ENCODE assay signal across 14 mouse cellular contexts in the genomic region with DNA sequence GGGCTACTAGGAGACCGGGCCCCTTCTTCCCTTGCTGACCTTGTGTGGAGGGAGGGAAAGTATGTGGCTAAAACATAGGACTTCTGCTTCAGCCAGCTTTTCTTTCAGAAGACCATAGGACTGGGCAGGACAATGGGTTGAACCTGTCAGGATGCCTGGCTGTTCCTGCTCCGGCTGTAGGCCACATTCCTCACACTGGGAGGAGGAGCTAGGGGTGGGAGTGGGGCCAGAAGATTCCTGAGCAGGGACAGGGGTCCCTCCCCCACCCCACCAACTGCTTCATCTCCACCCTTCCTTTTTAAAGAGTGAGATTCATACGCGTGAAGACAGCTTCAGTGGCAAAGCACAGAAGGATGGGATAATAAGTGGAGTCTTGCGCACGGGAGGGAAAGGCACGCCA. TPM values are rescaled to one million over a fixed set of nuclear protein-coding genes. Genes with fewer than 3 reads are reported as not detected.
DNase-seq lines count a peak whose midpoint lies in the region; ATAC-seq and TF ChIP-seq lines count a peak whose summit lies in the region.
"Had no signal": no experiment of that assay in that cellular context is flagged by ENCODE, and none has a peak within 500 bp of the region (broad histone marks: within the 10 kb centered on the region; RNA-seq: fewer than 3 reads in every experiment).

No protein-coding gene starts in this region.

- no peaks in the 10 kb centered on the region for H3K27me3 ChIP-seq in kidney, postnatal 0 days (ENCODE audit: insufficient read depth, low read length)

- no peak overlapping the region for H3K27ac ChIP-seq in kidney, postnatal 0 days
- H3K27ac ChIP-seq: limb, embryonic 10.5 days; liver, embryonic 14.5 days had no signal

- H3K4me2 ChIP-seq in kidney, postnatal 0 days (ENCODE audit: low read length), result no peak overlapping the region

- ATAC-seq in kidney, postnatal 0 days (replicated peaks; ENCODE audit: low FRiP score, low read depth), result no peak
- ATAC-seq in frontal cortex, adult (ENCODE audit: low TSS enrichment), result no peak
- ATAC-seq: activated CD4-positive, CD25-positive, alpha-beta regulatory T cell, adult 4 months had no signal

- TF ChIP-seq CTCF in kidney, postnatal 0 days (IDR thresholded peaks at IDR 0.05; ENCODE audit: low read depth), result no peak

- no peaks in the 10 kb centered on the region for H3K36me3 ChIP-seq in kidney, postnatal 0 days (ENCODE audit: insufficient read depth, low read length)
- H3K36me3 ChIP-seq: limb, embryonic 10.5 days had no signal

- 65% methylated on average over 7 of the region's 7 CpGs for WGBS in kidney, postnatal 0 days

- no peak overlapping the region for H3K4me3 ChIP-seq in kidney, postnatal 0 days (replicated peaks; ENCODE audit: low read depth, low read length)
- H3K4me3 ChIP-seq: limb, embryonic 10.5 days had no signal

- peak; percentile 90 for DNase-seq in heart, adult 11 months
- no peak for DNase-seq in heart, postnatal 4 days
- peak; percentile 52 for DNase-seq in kidney, postnatal 0 days (ENCODE audit: low spot score)
- DNase-seq in kidney, adult 18-20 months, result no peak
- DNase-seq in urinary bladder, postnatal 10 days (ENCODE audit: low spot score), result peak; percentile 7
- DNase-seq in urinary bladder, postnatal 25 days (ENCODE audit: low spot score), result no peak
- DNase-seq in frontal cortex, postnatal 36 days (ENCODE audit: low spot score in 2 of 2), result no peak
- DNase-seq: cerebellum, adult 18-20 months; kidney, adult 8-10 months; right cerebral cortex, postnatal 25 days had no signal

- peaks cover 6% of the 10 kb centered on the region; the same call in 1 of the 2 replicates for H3K4me1 ChIP-seq in kidney, postnatal 0 days (replicated peaks; ENCODE audit: insufficient read depth, low read length)

- no peak overlapping the region for H3K9ac ChIP-seq in kidney, postnatal 0 days (ENCODE audit: low read depth, low read length)
- H3K9ac ChIP-seq: liver, embryonic 14.5 days had no signal

- H3K9me3 ChIP-seq in kidney, postnatal 0 days (replicated peaks; ENCODE audit: low read length), result no peaks in the 10 kb centered on the region
- H3K9me3 ChIP-seq: limb, embryonic 10.5 days had no signal

RNA-seq across cellular contexts. Expression of gene Sik1, which starts 10.0 kb away (rescaled TPM):
- 10 to 100 TPM; 74.3 to 79.7 TPM for total RNA-seq in heart, postnatal 4 days (2021)
- 15.4 and 17.2 TPM in 2 replicates for polyA plus RNA-seq in kidney, postnatal 0 days (2015; fragmentation: Nextera tagmentation; extraction: Ambion mirVana)

Comparison
In these comparisons a context has a peak if more than half of its experiments do, and no peak if none do; other contexts are left out.
1. DNase-seq: peak in heart, adult 11 months (single experiment), kidney, postnatal 0 days (single experiment) and urinary bladder, postnatal 10 days (single experiment); none in heart, postnatal 4 days (single experiment), kidney, adult 18-20 months (single experiment), urinary bladder, postnatal 25 days (single experiment) and frontal cortex, postnatal 36 days (0 of 2).